Mouse (Mus musculus) lung, adult 2 months (tissue): ENCODE results near the gene Rap1b.

Experiments
- CTCF ChIP-seq: fragments of 200-500 bp; IDR thresholded peaks from 2 replicates; pipeline ENCODE4 v1.5.1; 2011; ENCODE audit warnings: mild to moderate bottlenecking, low read length, control low read depth; ENCODE audit not compliant: insufficient read depth
- POLR2A ChIP-seq: fragments of 200-500 bp; IDR thresholded peaks from 2 replicates; pipeline ENCODE4 v1.6.1; 2011; ENCODE audit warnings: low read depth, mild to moderate bottlenecking, control low read depth, low read length, borderline replicate concordance; ENCODE audit errors: extremely low read depth

DNA sequence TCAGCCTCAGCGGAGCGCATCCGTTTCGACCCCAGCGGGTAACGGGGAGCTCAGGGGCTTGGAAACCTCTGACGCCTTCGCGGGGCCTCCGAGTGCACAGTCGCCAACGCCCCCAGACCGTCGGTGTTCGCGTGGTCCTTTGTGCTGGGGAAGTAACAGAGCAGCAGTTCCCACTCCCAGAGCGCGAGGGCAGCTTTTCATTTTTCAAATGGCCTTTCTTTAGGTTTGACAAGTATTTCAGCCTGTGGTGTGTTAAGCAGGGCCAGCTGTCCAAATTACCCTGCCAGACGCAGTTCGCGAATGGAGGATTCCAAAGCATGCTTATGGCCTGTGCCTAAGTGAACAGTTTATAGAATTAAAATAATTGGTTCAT lies 411 bp upstream of the Rap1b start:
- no peak for TF ChIP-seq POLR2A
- no peak for TF ChIP-seq CTCF
